Mouse (Mus musculus) liver, embryonic 11.5 days (tissue): ENCODE data around the gene Tiam1. TPM values are rescaled to one million over a fixed set of nuclear protein-coding genes. Genes with fewer than 3 reads are reported as not detected.

Source experiments
- ATAC-seq: fragments of 200-750 bp; cut with Nextera tagmentation; replicated peaks from 2 replicates; pipeline ENCODE4 v1.8.0; 2017; ENCODE audit warnings: moderate number of reproducible peaks, mild to moderate bottlenecking, moderate TSS enrichment, moderate library complexity; ENCODE audit not compliant: low FRiP score
- DNase-seq: peaks from one replicate; pipeline ENCODE4 v3.0.0-alpha.2; 2017; ENCODE audit warnings: low spot score
- H3K27ac ChIP-seq: fragments of 300-500 bp; sonication (generic); 2 replicates; pipeline ENCODE4 v1.5.1; 2014; ENCODE audit warnings: mild to moderate bottlenecking, low read depth, low read length, control low read depth
- H3K27me3 ChIP-seq: fragments of 300-500 bp; sonication (generic); replicated peaks from 2 replicates; pipeline ENCODE4 v1.6.1; 2014; ENCODE audit warnings: low read length, mixed read lengths; ENCODE audit not compliant: control insufficient read depth, insufficient read depth
- H3K36me3 ChIP-seq: fragments of 300-500 bp; sonication (generic); 2 replicates; pipeline ENCODE4 v1.6.1; 2014; ENCODE audit warnings: mild to moderate bottlenecking, low read length, moderate library complexity, mixed read lengths; ENCODE audit not compliant: control insufficient read depth, insufficient read depth
- H3K4me1 ChIP-seq: fragments of 300-500 bp; sonication (generic); replicated peaks from 2 replicates; pipeline ENCODE4 v1.6.1; 2014; ENCODE audit warnings: low read length, mixed read lengths; ENCODE audit not compliant: control insufficient read depth, insufficient read depth
- H3K4me2 ChIP-seq: fragments of 300-500 bp; sonication (generic); 2 replicates; pipeline ENCODE4 v1.6.1; 2014; ENCODE audit warnings: mild to moderate bottlenecking, control low read depth, moderate library complexity
- H3K4me3 ChIP-seq: fragments of 300-500 bp; sonication (generic); 2 replicates; pipeline ENCODE4 v1.5.1; 2014; ENCODE audit warnings: low read depth, low read length, control low read depth
- H3K9ac ChIP-seq: fragments of 300-500 bp; sonication (generic); 2 replicates; pipeline ENCODE4 v1.6.1; 2014; ENCODE audit warnings: low read depth, low read length, control low read depth
- H3K9me3 ChIP-seq: fragments of 300-500 bp; sonication (generic); 2 replicates; pipeline ENCODE4 v1.6.1; 2016; ENCODE audit warnings: low read length, inconsistent platforms, mixed read lengths; ENCODE audit not compliant: control insufficient read depth
- WGBS: fragments of 180-500 bp; shearing (Covaris S2); extraction: QIAGEN DNeasy Blood & Tissue Kit; methylation state at CpG from one replicate; pipeline ENCODE4 v1.1.7; 2014; 5-methylcytosine and 5-hydroxymethylcytosine counted together
- polyA plus RNA-seq: library from polyadenylated mRNA; unstranded; fragments of >200 nt; fragmentation: Nextera tagmentation; extraction: Ambion mirVana; gene quantifications from 2 replicates; pipeline ENCODE4 v1.2.1, GENCODE M21; 2014

The Tiam1 gene
- polyA plus RNA-seq, 1 experiment from 2014 or later: 17.2 TPM

- Histone ChIP-seq H3K9me3 (no peaks in the 10 kb centered on the region), H3K9ac (no peak overlapping the region), H3K36me3 (no peaks in the 10 kb centered on the region), H3K27ac (no peak overlapping the region), H3K4me1 (peaks cover 8% of the 10 kb centered on the region), H3K4me2 (no peak overlapping the region), H3K4me3 (no peak overlapping the region), H3K27me3 (no peaks in the 10 kb centered on the region)
- ATAC-seq (no peak), DNase-seq (no peak)
- 62% methylated on average over 6 of the region's 6 CpGs for WGBS
These were observed 207.0 kb downstream of the Tiam1 start for GRCm38 (mm10) chr16:89936571-89936970.

- no peak overlapping the region for H3K4me3 ChIP-seq
- ATAC-seq (no peak), DNase-seq (no peak)
- H3K9ac ChIP-seq: no peak overlapping the region
- H3K27me3 ChIP-seq: no peaks in the 10 kb centered on the region
- no peaks in the 10 kb centered on the region for H3K36me3 ChIP-seq
- H3K4me2 ChIP-seq: no peak overlapping the region
- 80% methylated on average over 12 of the region's 12 CpGs for WGBS
- H3K9me3 ChIP-seq: no peaks in the 10 kb centered on the region
- H3K27ac ChIP-seq: no peak overlapping the region
- H3K4me1 ChIP-seq: peaks cover 8% of the 10 kb centered on the region
These were observed 208.2 kb downstream of the Tiam1 start for GRCm38 (mm10) chr16:89935398-89935797.

- Histone ChIP-seq H3K4me3 (no peak overlapping the region), H3K9me3 (no peaks in the 10 kb centered on the region), H3K4me2 (no peak overlapping the region), H3K27ac (no peak overlapping the region), H3K27me3 (no peaks in the 10 kb centered on the region), H3K9ac (no peak overlapping the region), H3K4me1 (peaks cover 8% of the 10 kb centered on the region), H3K36me3 (no peaks in the 10 kb centered on the region)
- no peak for DNase-seq
- 86% methylated on average over 10 of the region's 10 CpGs for WGBS
- ATAC-seq: no peak
These were observed 209.0 kb downstream of the Tiam1 start for GRCm38 (mm10) chr16:89934616-89935015.

DNA sequence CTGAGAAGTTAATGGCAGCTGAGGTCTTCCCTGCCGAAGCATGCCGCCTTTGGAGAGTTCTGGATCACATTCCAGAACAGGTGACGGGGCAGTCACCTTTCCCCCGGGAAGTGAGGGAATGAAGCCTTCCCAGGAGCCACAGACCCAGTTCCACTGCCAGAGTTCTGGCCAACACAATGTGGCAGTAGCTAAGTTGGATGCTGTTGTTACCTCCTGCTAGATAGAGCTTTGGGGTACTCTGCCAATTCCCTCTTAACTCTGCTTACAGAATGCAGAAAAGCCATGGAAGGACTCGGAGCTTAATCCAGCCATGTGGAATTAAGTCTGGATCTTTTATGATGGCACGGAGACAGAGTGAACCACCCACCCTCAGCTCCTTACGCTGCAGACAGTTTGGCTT lies 209.6 kb downstream of the Tiam1 start:
- Histone ChIP-seq H3K4me1 (peaks cover 8% of the 10 kb centered on the region), H3K4me2 (no peak overlapping the region), H3K36me3 (no peaks in the 10 kb centered on the region), H3K27me3 (no peaks in the 10 kb centered on the region), H3K4me3 (no peak overlapping the region), H3K9ac (no peak overlapping the region), H3K27ac (no peak overlapping the region), H3K9me3 (no peaks in the 10 kb centered on the region)
- DNase-seq (no peak), ATAC-seq (no peak)
- 87% methylated on average over 7 of the region's 7 CpGs for WGBS

GRCm38 (mm10) chr16:89928611-89929010 lies 215.0 kb downstream of the Tiam1 start:
- H3K4me2 ChIP-seq: no peak overlapping the region

GRCm38 (mm10) chr16:89924249-89924890 lies 219.2 kb downstream of the Tiam1 start:
- Histone ChIP-seq H3K4me3 (no peak overlapping the region), H3K4me1 (no peaks in the 10 kb centered on the region), H3K9ac (no peak overlapping the region), H3K4me2 (no peak overlapping the region), H3K9me3 (no peaks in the 10 kb centered on the region), H3K27ac (no peak overlapping the region), H3K36me3 (no peaks in the 10 kb centered on the region), H3K27me3 (no peaks in the 10 kb centered on the region)
- 74% methylated on average over 14 of the region's 14 CpGs for WGBS
- ATAC-seq (no peak), DNase-seq (no peak)

More at GRCm38 (mm10) chr16:89928611-89929010, 215.0 kb downstream of the Tiam1 start:
- Histone ChIP-seq H3K4me1 (no peaks in the 10 kb centered on the region), H3K9me3 (no peaks in the 10 kb centered on the region), H3K36me3 (no peaks in the 10 kb centered on the region), H3K27ac (no peak overlapping the region), H3K9ac (no peak overlapping the region), H3K27me3 (no peaks in the 10 kb centered on the region), H3K4me3 (no peak overlapping the region)
- ATAC-seq (no peak), DNase-seq (no peak)
- 77% methylated on average over 7 of the region's 7 CpGs for WGBS

DNA sequence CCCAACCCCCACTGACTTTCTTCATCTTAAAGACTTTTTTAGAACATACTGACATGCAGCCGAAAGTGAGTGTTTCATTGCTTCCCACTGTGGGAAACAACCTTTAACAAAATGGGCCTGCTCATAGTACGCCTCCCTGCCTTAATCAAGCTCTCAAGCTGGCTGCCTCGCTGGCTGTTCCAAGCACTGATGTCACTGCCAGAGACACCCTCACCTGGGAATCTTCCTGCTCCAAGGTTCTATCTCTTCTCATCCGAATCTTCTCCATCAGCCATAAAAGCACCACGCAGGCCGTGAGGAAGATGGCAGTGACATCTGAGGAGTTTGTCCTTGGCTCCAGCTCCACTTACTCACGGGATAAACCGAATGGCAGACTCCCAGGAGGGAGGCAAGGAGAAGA lies 220.3 kb downstream of the Tiam1 start:
- no peak overlapping the region for H3K4me3 ChIP-seq
- H3K4me2 ChIP-seq: no peak overlapping the region
- no peaks in the 10 kb centered on the region for H3K36me3 ChIP-seq
- DNase-seq (no peak), ATAC-seq (no peak)
- no peaks in the 10 kb centered on the region for H3K9me3 ChIP-seq
- no peak overlapping the region for H3K27ac ChIP-seq
- H3K4me1 ChIP-seq: no peaks in the 10 kb centered on the region
- H3K9ac ChIP-seq: no peak overlapping the region
- WGBS: 87% methylated on average over 8 of the region's 8 CpGs
- no peaks in the 10 kb centered on the region for H3K27me3 ChIP-seq

- Histone ChIP-seq H3K4me2 (no peak overlapping the region), H3K36me3 (no peaks in the 10 kb centered on the region), H3K9ac (no peak overlapping the region), H3K4me1 (no peaks in the 10 kb centered on the region), H3K27ac (no peak overlapping the region), H3K4me3 (no peak overlapping the region), H3K9me3 (no peaks in the 10 kb centered on the region), H3K27me3 (no peaks in the 10 kb centered on the region)
- WGBS: 79% methylated on average over 8 of the region's 8 CpGs
- no peak for ATAC-seq
- DNase-seq: no peak
These were observed 221.1 kb downstream of the Tiam1 start for GRCm38 (mm10) chr16:89922458-89922857.

- no peaks in the 10 kb centered on the region for H3K9me3 ChIP-seq
- 88% methylated on average over 14 of the region's 14 CpGs for WGBS
- no peak for DNase-seq
- H3K27ac ChIP-seq: no peak overlapping the region
- no peaks in the 10 kb centered on the region for H3K36me3 ChIP-seq
- no peak overlapping the region for H3K4me2 ChIP-seq
- H3K9ac ChIP-seq: no peak overlapping the region
- H3K4me1 ChIP-seq: no peaks in the 10 kb centered on the region
- H3K27me3 ChIP-seq: no peaks in the 10 kb centered on the region
- ATAC-seq: no peak
- H3K4me3 ChIP-seq: no peak overlapping the region
These were observed 222.2 kb downstream of the Tiam1 start for GRCm38 (mm10) chr16:89921370-89921769.
